Mouse (Mus musculus) NIH3T3 (cell line): Measurements from ENCODE around the gene Stoml2.

ENCODE experiments used
- DNase-seq: peaks from one replicate; pipeline ENCODE4 v3.0.0-alpha.2; 2012; ENCODE audit warnings: low read depth

Stoml2 gene

DNA sequence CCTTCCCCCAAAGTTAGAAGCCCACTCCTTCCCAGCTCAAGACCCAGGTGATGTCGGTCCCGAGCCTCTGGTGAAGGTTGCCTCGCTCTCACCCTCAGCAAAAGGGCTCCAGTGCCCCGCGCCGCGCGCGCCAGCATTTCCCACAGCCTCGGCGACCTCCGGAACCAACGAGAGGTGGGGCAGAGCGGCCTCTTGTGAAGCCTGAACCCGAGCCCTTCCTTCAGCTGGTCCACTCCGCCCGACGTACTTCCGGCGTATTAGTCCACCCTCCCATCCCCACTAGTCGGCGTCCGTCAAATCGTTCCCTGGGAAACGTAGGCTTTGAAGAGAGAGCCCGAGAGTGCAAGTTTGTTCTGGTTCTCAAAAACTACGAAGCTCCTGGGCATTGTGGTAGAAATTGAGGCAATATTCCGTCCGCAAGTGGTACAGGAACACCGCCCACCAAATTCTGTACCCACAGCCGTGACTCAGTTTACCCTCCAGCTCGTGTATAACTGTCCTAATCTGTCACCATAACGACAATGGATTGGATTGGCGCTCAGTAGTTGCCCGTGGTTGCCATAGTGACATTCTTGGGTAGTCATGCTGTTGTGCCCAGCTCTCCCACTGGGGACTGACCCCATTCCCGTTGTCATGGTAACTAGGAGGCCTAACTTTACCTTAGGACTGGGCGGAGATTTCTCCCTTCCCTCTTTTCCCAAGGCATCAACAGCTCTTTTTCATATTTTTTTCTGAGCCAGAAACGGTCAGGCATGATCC, at the start of gene Stoml2:
Gene Stoml2, minus strand, starts transcription at position 474 of the 759 bp plus-strand sequence.
- peak; percentile 94 for DNase-seq

DNA sequence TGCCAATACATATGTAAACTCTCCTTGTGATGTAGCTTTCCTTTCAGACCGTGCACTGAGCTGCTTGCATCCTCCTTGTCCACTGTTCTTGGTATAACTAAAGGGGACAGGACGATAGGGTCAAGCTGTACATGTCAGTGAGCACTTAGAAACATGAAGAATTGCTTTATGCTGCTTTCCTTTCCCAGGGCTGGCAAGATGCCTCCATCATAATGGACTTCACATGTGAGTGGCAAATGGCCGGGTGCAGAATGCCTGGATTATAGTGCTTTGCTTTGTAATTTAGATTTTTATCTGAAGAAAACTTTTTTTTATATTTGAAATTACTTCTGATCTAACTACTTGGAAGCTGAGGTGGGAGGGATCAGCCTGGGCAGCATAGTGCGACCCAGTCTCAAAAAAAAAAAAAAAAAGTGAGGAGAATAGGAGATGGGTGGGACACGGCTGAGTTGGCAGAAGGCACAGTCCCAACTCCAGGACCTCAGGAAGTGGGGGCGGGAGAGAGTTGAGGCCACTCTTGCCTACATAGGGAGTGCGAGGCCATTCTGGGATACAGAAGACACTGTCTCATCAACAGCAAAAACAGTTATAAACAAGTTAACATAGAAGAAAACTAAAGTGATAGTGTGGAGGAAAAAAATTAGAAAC, 46.7 kb upstream of the Stoml2 start:
- peak; percentile 88 for DNase-seq

DNA sequence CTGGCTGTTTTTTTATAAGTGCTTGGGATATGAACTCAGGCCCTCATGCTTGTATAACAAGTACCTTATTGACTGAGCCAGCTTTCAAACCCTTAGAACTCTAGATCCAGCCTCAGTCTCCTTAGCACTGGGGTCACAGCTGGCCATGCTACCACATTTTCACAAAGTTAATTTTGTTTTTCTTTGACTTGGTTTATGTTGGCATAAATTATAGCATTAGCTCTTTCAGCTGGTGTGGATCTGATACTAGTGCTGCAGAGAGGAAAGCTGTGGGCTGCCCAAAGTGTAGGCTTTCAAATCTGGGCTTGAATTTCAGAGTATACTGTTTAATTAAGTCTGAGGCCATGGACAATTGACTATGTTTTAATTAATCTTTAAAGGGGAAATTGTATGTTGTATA, 43.4 kb upstream of the Stoml2 start:
- DNase-seq = no peak

DNA sequence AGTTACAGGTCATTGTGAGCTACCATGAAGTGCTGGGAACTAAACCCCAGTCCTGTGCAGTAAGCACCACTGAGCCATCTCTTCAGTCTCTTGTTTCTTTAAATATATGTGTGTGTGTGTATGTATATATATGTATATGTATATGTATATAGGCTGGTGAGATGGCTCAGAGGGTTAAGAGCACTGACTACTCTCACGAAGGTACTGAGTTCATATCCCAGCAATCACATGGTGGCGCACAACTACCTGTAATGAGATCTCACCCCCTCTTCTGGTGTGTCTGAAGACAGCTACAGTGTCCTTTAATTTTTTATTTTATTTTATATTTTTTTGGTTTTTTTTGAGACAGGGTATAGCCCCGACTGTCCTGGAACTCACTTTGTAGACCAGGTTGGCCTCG, 34.0 kb upstream of the Stoml2 start:
- DNase-seq = peak; percentile 51

DNA sequence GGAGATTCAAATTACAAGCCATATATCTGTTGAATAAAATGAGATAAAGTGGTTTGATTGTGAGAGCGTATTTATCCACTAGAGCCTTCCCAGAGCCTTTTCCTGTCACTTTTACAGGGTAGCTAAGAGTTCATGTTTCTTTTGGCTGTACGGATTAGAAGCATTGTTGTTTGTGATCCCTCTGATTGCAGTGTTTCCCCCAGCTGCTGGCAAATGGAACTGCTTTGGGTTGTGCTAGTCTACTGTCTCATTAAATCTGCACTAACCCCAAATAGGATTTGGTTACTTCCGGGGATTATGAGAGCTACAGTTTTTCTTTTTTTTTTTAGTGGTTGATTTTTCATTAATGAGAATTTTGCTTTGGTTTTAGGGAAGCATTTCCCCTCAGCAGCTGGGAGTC, 28.8 kb upstream of the Stoml2 start:
- no peak for DNase-seq

DNA sequence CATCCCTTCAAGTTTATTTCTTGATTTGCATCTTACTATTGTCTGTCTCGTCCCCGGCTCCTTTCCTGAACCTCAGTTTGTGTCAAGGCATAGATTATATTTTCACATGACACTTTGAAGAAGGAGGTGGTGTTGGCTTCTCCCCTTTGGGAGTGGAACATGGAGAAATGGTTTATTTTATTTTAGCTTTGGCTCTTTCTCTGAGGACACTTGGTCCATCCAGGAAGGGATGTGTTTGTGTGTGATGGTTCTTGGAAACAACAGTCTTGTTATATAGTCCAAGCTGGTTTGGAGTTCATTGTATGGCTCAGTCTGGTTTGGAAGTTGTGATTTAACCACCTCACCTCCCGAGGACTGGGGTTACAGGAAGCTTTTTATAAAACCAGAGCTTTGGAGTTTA, 28.2 kb upstream of the Stoml2 start:
- no peak for DNase-seq

DNA sequence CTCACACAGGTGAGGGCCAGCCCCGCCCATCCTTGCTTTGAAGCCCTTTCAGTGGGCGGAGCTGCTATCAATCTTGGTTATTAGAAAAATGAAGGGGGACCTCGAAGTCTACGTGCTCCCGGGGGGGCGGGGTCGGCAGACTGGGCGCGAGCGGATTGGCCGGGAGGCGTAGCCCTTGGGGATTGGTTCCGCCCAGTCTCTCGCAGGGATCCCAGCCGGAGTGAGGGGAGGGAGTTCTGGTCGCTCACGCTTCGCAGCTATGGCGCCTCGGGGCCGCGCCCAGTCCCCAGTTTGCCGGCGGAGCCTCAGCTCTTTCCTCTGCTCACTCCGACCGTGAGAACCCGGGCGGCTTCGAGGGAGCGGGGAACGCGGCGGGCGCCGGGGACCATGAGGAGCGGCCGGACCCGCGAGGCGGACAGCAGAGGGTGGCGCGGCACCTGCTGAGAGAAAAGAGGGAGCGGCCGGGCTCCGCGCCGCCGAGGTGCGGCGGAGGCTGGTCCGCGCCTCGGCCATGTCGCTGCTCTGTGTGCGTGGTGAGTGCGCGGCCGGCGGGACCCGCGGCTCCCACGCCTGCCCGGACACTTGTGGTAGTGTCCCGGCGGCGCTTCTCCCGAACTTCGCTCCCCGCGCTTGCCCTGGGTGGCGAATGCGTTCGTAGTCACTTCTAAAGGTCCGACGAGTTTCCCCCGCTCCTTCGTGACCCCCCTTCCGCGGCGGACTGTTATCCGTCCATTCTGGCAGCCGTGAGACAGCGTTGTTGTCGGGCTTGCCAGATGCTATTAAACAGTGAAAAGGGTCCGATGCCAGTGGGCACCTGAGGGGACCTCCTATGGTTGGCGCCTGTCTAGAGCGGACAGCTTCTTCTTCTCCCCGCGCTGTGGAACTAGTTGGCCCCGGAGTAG, 27.5 kb upstream of the Stoml2 start, which contains the start of gene Unc13b:
Gene Unc13b, plus strand, starts transcription at position 201 of the 902 bp plus-strand sequence.
- DNase-seq = no peak

DNA sequence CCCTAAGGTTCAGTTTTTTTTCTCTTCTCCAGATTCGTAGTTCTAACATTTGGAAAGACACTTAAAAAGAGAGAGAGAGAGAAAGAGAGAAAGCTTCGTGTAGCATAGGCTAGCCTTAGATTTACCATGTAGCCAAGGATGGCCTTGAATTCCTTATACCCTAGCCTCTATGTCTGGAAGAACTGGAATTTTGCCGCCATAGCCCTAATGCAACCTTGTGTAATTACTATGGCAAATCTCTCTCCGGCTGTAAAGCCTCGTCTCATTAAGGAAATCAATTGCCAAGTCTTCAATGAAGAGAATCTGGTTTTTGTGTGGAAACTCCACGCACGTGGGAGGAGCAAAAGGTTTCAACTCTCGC, 26.9 kb upstream of the Stoml2 start:
- no peak for DNase-seq

DNA sequence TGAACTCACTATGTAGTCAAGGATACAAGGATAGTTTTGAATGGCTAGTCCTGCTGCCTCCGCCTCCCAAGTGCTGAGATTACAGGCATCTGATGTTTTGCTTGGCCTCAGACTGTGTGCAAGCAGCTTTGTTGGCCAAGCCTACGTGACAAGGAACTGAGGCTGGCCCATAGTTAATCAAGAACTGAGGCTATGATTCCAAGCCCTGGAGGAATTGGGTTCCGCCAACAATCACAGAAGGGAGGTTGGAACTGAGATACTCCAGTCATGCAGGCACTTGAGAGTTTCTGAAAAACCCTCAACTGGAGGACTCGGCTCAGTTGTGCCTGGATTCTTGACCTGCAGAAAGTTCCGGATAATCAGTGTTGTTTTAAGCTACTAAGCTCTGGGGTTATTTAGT, 26.1 kb upstream of the Stoml2 start:
- no peak for DNase-seq

DNA sequence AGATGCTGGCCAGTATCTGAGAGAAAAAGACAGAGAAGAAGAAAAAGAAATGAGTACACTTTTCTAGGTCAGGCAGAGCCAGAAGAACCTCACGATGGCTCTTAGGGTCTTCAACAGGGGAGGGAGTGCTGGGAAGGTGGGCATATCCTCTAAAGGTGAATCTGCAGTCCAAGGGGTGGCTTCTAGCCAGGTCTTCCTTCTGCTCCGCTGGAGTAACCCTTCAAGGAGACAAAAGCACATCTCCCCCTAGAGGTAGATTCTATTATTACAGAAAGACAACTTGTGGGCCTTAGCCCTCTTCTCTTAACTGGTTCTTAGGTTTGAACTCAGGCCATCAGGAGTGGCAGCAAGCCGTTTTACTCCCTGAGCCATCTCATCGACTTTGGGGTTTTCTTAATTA, 21.1 kb upstream of the Stoml2 start:
- DNase-seq = peak; percentile 85

DNA sequence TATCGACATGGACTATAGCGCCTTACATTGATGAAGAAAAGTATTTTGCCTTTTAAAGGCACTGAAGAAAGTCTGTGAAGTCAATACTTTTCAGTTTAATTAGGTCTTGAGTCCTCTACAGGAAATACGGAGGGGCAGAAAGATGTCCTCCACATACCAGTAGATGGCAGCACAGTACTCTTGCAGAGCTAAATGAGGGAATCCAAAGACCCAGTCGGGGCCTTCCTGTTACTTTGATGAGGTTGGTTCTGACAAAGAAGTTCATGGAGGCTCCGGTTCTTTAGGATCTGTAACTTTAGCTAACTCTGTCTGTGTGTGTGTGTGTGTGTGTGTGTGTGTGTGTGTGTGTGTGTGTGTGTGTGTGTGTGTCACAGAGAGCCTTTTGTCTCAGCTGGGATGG, 15.7 kb upstream of the Stoml2 start:
- DNase-seq = peak; percentile 91

DNA sequence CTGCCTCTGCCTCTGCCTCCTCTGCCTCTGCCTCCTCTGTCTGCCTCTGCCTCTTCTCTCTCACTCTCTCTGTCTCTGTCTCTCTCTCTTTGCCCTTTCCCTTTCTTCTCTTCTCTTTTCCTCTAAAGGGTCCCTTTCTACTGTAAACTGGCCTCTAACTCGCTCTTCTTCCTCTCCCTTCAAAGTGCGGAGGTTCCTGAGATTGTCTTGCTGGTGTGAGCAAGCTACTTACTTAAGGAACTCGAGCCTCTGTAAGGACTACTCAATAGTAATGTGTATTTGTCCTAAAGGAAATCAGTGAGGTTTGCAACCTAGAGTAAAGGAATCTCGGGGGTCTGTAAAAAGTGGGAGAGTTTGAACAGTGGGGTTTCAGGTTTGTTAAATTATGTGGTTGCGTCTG, 15.1 kb upstream of the Stoml2 start:
- no peak for DNase-seq

DNA sequence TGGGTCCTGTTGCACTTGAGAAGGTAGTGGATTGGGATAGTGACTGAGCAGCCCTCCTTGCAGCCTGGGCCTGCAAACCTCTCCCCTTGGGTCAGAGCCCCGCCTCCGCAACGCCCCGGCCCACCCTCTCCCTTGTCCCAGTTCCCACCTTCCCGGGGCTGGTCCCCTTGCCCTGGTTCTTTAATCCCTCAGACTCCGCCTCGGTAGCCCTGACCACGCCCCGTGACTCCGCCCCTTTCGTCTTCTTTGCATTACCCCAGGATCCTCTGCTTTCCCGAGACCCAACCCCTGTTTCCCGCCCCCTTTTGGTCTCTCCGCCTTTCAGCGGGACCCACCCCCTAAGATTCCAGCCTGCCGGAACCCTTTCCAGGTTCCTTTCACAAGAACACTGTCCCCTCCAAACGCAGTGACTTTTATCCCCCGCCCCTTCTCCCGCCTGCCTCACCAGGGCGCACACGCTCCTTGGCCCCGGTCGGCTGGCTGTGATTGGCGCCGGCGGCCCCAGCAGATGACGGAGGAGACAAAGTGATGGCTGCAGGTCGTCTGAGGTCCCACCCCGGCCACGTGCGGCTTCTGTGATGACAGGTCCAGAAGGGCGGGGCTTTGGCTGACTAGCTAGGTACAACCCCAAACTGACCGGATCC, 14.3 kb upstream of the Stoml2 start, which contains the start of gene Fam214b:
Gene Fam214b, minus strand, starts transcription at position 562 of the 644 bp plus-strand sequence.
- DNase-seq = peak; percentile 97

DNA sequence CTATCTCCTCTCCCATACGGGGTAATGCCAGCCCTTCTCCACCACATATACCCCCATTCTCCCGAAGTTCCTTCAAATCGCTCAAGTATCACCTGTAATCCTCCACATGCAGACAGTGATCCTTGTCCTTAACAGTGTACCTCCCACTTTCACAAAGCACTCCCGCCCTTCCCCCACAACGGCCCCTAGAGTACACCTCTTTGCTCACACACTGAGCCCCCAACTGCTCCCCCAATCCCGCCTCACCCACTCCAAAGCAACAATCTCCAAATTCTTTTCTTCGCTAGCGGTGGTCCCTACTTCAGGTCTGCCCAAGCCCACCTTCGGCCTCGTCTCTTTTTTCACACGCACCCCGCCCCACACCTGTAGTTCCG, 13.8 kb upstream of the Stoml2 start:
- no peak for DNase-seq

DNA sequence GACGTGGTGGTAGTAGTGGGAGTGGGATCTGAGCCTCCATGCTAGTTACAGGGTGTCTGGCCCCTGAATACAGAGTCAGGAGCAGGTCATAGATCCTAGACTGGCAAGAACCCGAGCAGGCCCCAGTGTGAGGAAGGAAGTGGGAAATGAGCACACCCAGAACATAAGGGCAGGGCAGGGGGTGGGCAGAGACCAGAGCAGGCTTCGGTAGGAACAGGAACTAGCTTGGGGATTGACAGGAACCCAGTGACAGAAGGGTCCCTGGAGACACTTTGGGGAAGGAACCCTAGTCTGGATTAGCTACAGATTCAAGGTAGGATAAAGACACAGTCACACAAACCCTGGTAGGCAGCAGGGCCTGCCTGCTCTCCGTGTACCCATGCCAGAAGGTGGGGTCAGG, 13.2 kb upstream of the Stoml2 start:
- no peak for DNase-seq

DNA sequence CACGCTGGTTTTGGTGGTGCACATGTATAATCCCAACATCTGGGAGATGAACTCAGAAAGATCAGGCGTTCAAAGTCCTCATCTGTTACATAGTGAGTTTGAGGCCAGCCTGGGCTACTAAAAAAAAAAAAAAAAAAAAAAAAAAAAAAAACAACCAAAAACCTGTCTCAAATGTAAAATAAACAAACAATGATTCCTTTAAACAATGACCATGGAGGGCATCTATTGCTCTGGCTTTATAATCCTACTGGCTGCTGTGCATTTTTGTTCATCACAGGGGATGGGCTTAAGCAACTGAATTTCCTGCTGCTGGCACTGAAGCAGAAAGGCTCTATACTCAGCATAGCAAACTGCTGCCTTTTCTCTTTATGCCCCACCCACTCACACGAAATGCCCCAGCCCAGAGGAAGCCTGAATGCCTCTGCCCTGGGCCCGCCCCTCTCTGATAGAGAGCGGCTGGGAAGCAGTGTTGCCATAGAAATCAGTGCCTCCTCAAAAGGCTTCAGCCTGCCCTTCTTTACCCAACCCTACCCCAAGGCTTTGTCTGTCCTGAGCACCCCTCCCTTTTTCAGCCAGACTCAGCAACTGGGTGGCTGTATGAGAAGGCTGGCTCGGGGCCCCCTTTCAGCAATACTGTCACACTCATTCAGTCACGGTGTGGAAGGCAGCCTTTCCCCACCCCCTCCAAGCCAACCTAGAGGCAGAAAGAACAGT, 12.3 kb upstream of the Stoml2 start:
- DNase-seq = peak; percentile 87

DNA sequence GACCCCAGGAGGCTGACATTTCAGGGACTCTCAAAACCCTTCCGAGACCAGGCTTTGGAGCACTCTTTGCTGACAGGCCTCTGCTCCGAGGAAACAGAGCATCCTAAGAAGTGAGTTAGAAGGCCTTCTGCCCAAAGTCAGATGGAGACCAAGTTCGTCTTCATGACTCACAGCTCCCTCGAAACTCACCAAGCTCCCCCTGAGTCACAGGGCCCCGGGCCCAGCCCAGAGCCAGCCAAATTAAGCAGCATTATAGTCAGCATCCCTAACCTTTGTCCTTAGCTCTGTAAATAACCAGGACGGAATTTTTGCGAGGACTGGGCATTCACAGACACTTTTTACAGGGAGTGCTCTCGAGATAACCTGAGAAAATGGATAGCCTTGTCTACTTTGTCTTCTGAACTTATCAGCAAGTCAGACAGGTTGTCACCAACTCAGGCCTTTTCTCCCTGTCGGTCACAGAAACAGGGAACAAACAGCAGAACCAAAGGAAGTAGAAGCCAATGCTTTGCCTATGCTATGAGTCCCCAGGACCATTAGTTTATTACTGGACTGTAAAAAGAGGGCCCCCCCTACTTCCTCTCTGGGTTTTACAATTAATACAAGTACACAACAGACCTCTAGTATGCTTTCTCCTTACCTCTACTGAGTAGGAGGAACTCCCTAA, 9.5 kb upstream of the Stoml2 start:
- peak; percentile 88 for DNase-seq

DNA sequence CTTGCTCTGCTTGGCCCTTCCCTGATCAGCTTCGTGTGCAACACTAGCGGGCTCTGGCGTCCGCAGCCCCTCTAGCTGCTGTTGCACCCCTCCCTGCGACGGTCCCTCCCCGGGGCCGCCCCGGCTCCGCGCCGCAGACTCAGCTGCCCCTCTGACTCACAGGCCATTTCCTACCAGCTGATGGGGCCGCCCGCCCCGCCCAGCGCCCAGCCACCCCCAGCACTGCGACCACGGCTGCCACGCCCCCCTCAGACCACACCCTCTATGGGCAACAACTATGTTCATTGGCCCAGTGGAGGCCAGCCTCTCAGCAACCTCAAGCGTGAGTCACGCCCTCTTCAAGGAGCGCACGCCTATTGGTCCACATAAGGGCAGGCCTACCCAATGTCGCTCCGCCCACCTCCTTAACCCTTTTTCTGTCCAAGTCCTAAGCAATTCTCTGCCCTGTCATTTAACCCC, 8.6 kb upstream of the Stoml2 start:
- DNase-seq = peak; percentile 98

DNA sequence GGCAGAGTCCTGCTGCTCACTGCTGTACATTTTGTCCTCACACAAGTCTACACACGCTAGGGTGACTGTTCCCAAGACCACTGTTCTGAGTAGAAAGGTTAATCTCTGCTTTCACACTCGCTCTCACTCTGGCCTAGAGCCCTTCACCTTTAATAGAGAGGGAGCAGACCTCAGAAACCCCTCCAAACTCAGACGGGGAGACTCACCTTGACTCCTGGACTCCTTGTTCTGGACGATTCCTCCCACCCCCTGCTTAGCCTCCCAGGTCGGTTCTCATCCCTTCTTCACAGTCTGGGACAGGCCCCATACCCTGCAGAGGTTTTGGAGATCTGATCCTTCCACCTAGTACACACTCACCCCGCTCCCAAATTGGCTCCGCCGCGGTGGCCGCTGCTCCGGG, 8.1 kb upstream of the Stoml2 start:
- DNase-seq = no peak

DNA sequence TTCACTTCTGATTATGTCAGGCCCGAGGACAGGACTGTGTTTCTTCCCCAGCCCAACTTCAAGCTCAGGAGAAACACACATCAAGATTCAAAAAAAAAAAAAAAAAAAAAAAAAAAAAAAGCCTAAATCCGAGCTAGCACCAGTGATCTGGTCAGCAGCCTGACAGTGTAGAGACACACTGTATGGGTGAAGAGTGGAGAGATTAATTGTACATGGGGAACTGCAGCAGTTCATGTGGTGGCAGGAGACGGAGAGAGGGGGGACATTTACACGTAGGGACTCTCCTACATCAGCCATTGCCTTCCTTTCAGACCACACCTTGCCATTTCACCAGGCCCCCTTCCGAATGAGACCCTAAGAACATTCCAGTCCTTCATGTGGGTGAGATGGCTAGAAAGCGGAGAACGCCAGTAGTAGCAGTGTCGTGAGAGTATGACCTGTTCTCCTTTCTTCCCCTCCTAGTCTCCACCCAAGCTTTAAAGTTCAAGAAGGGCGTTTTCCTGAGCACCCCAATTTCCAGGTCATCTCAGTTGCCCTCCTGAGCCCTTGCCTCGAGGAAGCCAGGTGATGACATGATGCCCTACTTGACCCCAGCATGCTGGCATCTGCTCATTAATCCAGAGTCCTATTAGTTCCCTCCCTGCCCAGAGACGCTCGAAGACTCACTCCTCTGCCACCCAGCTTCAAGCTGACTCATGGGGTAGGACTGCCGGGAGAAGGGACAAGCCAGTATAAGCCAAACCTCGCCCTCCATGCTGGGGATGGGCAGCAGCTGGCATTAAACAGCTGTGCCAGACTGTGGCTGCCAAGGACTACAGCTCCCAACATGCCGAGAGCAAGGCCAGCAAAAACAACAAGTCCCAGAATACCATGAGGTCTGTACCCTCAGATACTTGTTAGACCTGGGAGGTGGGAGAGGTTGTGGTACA, 7.3 kb upstream of the Stoml2 start:
- peak; percentile 68 for DNase-seq
